Mouse (Mus musculus): ENCODE data around the gene Trappc3. TPM values are rescaled to one million over a fixed set of nuclear protein-coding genes. Genes with fewer than 3 reads are reported as not detected.

The Trappc3 gene
- total RNA-seq, 2 experiments from 2014 or later = 18.6 to 24.3 TPM

- DNase-seq = no peak
- intact Hi-C loops (cut with DNase I) = no loop called here
Measured at GRCm38 (mm10) chr4:126273753-126274152, 11.6 kb downstream of the Trappc3 start.

GRCm38 (mm10) chr4:126275081-126275480 lies 13.0 kb downstream of the Trappc3 start:
- TF ChIP-seq CTCF (IDR thresholded peaks at IDR 0.05) = no peak
- Histone ChIP-seq H3K27ac (peak overlapping the region; percentile 35), H3K4me3 (no peak overlapping the region)
- DNase-seq = no peak
- intact Hi-C loops (cut with DNase I) = no loop called here

More at GRCm38 (mm10) chr4:126273753-126274152, 11.6 kb downstream of the Trappc3 start:
- H3K4me3 ChIP-seq = no peak overlapping the region
- H3K27ac ChIP-seq = no peak overlapping the region
- peak; percentile 11; the same call in 1 of the 2 replicates for TF ChIP-seq CTCF (IDR thresholded peaks at IDR 0.05)

- no peak overlapping the region for H3K4me3 ChIP-seq
- peak overlapping the region; percentile 53 for H3K27ac ChIP-seq
- intact Hi-C loops (cut with DNase I) = no loop called here
- no peak for TF ChIP-seq CTCF (IDR thresholded peaks at IDR 0.05)
- DNase-seq = peak; percentile 55
Measured at GRCm38 (mm10) chr4:126275681-126276131, 13.6 kb downstream of the Trappc3 start.

- peak; percentile 81 for TF ChIP-seq CTCF (IDR thresholded peaks at IDR 0.05)
- intact Hi-C loops (cut with DNase I) = loop anchor here (1.0 kb wide), 1 partner anchor 32 kb away; no protein-coding TSS in a partner anchor
- peak; percentile 65 for DNase-seq
- peak overlapping the region; percentile 58 for H3K4me3 ChIP-seq
- peak overlapping the region; percentile 56 for H3K27ac ChIP-seq
Measured at GRCm38 (mm10) chr4:126277906-126278564, 15.9 kb downstream of the Trappc3 start.

- H3K27ac ChIP-seq = peak overlapping the region; percentile 56
- intact Hi-C loops (cut with DNase I) = loop anchor here (1.0 kb wide), 1 partner anchor 32 kb away; no protein-coding TSS in a partner anchor
- DNase-seq = peak; percentile 46
Measured at GRCm38 (mm10) chr4:126278565-126278915, 16.4 kb downstream of the Trappc3 start.

GRCm38 (mm10) chr4:126278961-126279360 lies 16.8 kb downstream of the Trappc3 start:
- Histone ChIP-seq H3K4me3 (no peak overlapping the region), H3K27ac (peak overlapping the region; percentile 56)
- TF ChIP-seq CTCF (IDR thresholded peaks at IDR 0.05) = no peak
- no peak for DNase-seq
- intact Hi-C loops (cut with DNase I) = loop anchor here (1.0 kb wide), 1 partner anchor 31 kb away; no protein-coding TSS in a partner anchor

More at GRCm38 (mm10) chr4:126278565-126278915, 16.4 kb downstream of the Trappc3 start:
- no peak for TF ChIP-seq CTCF (IDR thresholded peaks at IDR 0.05)
- H3K4me3 ChIP-seq = peak overlapping the region; percentile 58

GRCm38 (mm10) chr4:126281706-126282105 lies 19.6 kb downstream of the Trappc3 start:
- Histone ChIP-seq H3K4me3 (no peak overlapping the region), H3K27ac (no peak overlapping the region)
- TF ChIP-seq CTCF (IDR thresholded peaks at IDR 0.05) = no peak
- no peak for DNase-seq
- intact Hi-C loops (cut with DNase I) = no loop called here

- intact Hi-C loops (cut with DNase I) = no loop called here
- no peak for DNase-seq
- TF ChIP-seq CTCF (IDR thresholded peaks at IDR 0.05) = no peak
- Histone ChIP-seq H3K27ac (no peak overlapping the region), H3K4me3 (no peak overlapping the region)
Measured at GRCm38 (mm10) chr4:126283582-126283981, 21.5 kb downstream of the Trappc3 start.

GRCm38 (mm10) chr4:126286492-126286891 lies 24.4 kb downstream of the Trappc3 start, which contains the start of gene Col8a2:
TSS of gene Col8a2 (plus strand) at chr4:126286793.
- DNase-seq = peak; percentile 69
- H3K27ac ChIP-seq = peak within 1 kb of the TSS; percentile 66
- no peak for TF ChIP-seq CTCF (IDR thresholded peaks at IDR 0.05)
- intact Hi-C loops (cut with DNase I) = no loop called here
- H3K4me3 ChIP-seq = peak within 1 kb of the TSS; percentile 71

- intact Hi-C loops (cut with DNase I) = no loop called here
- no peak for DNase-seq
- Histone ChIP-seq H3K27ac (peak overlapping the region; percentile 66; the same call in 1 of the 2 replicates), H3K4me3 (peak overlapping the region; percentile 71)
- no peak for TF ChIP-seq CTCF (IDR thresholded peaks at IDR 0.05)
Measured at GRCm38 (mm10) chr4:126287302-126287995, 25.3 kb downstream of the Trappc3 start.

- H3K4me3 ChIP-seq = no peak overlapping the region
- intact Hi-C loops (cut with DNase I) = no loop called here
- no peak for TF ChIP-seq CTCF (IDR thresholded peaks at IDR 0.05)
- DNase-seq = no peak
- H3K27ac ChIP-seq = no peak overlapping the region
Measured at GRCm38 (mm10) chr4:126288085-126288666, 26.1 kb downstream of the Trappc3 start.

- DNase-seq = no peak
- no peak overlapping the region for H3K4me3 ChIP-seq
- H3K27ac ChIP-seq = no peak overlapping the region
- intact Hi-C loops (cut with DNase I) = no loop called here
- TF ChIP-seq CTCF (IDR thresholded peaks at IDR 0.05) = no peak
Measured at GRCm38 (mm10) chr4:126290314-126290713, 28.2 kb downstream of the Trappc3 start.

GRCm38 (mm10) chr4:126291196-126291595 lies 29.1 kb downstream of the Trappc3 start:
- no peak overlapping the region for H3K4me3 ChIP-seq
- intact Hi-C loops (cut with DNase I) = no loop called here
- TF ChIP-seq CTCF (IDR thresholded peaks at IDR 0.05) = no peak
- peak overlapping the region; percentile 28; the same call in 1 of the 2 replicates for H3K27ac ChIP-seq
- peak; percentile 47 for DNase-seq
